Mouse (Mus musculus): ENCODE measurements at regions not wholly inside any gene's neighbourhood (a gene's known extent, or its start where the extent isn't known, plus 50 kb on each side); places are given as distances from the start of the nearest gene placed in this dataset.

GRCm38 (mm10) chr14:105693713-105694112, 202.9 kb downstream of the Spry2 start:
- no peak for TF ChIP-seq ZKSCAN1 (IDR thresholded peaks at IDR 0.05; ENCODE audit: borderline replicate concordance, low read depth, low read length)
- H3K9me3 ChIP-seq (replicated peaks; ENCODE audit: low read length): peaks cover 22% of the 10 kb centered on the region
- no peaks in the 10 kb centered on the region for H3K27me3 ChIP-seq (replicated peaks)
- dilution Hi-C loops (cut with MboI; ENCODE audit: extremely low pct_ligation_motif_present, extremely low pct_unique_long_range_greater_than_20kb, low sequenced_read_pairs): no loop called here
- H3K4me1 ChIP-seq (ENCODE audit: control insufficient read depth in 1 of 2, insufficient read depth in 2 of 2): no peaks in the 10 kb centered on the region
- no peak for DNase-seq (ENCODE audit: extremely low read depth)
- no peaks in the 10 kb centered on the region for H3K36me3 ChIP-seq (replicated peaks in 1 of 2; ENCODE audit: control insufficient read depth in 1 of 2, insufficient read depth in 1 of 2, low read length in 1 of 2)
- H3K9ac ChIP-seq (ENCODE audit: insufficient read depth, low read depth): no peak overlapping the region
- H3K4me2 ChIP-seq (ENCODE audit: insufficient read depth, low read depth, poor library complexity, severe bottlenecking): no peak overlapping the region
- no peak overlapping the region for H3K27ac ChIP-seq (ENCODE audit: insufficient read depth, low read depth)
- H3K4me3 ChIP-seq (replicated peaks in 1 of 3; ENCODE audit: low read depth in 2 of 3, low read length in 2 of 3, poor library complexity in 1 of 3): no peak overlapping the region
- no peaks in the 10 kb centered on the region for H3K79me2 ChIP-seq (replicated peaks; ENCODE audit: control insufficient read depth, extremely low read depth, insufficient read depth, poor library complexity, severe bottlenecking)
- in situ Hi-C loops (cut with MboI; ENCODE audit: low pct_ligation_motif_present, low pct_unique_long_range_greater_than_20kb, low sequenced_read_pairs): no loop called here

- TF ChIP-seq TCF12 (IDR thresholded peaks at IDR 0.05; ENCODE audit: low read depth, low read length): no peak
- no peak for TF ChIP-seq ZNF384 (IDR thresholded peaks at IDR 0.05; ENCODE audit: low read depth, low read length)
- no peak for TF ChIP-seq MXI1 (IDR thresholded peaks at IDR 0.05; ENCODE audit: low read depth, low read length)
- TF ChIP-seq SIN3A (IDR thresholded peaks at IDR 0.05; ENCODE audit: low read length): no peak
- TF ChIP-seq ZC3H11A (IDR thresholded peaks at IDR 0.05; ENCODE audit: low read depth, low read length): no peak
- no peak for TF ChIP-seq GABPA (IDR thresholded peaks at IDR 0.05; ENCODE audit: insufficient replicate concordance, low read depth, low read length)
- TF ChIP-seq RAD21 (IDR thresholded peaks at IDR 0.05; ENCODE audit: low read depth, low read length): no peak
- H3K27ac ChIP-seq (ENCODE audit: insufficient read depth, low read depth): no peak overlapping the region
- no peak overlapping the region for H3K9ac ChIP-seq (ENCODE audit: insufficient read depth, low read depth)
- dilution Hi-C loops (cut with MboI; ENCODE audit: extremely low pct_ligation_motif_present, extremely low pct_unique_long_range_greater_than_20kb, low sequenced_read_pairs): no loop called here
- no peaks in the 10 kb centered on the region for H3K79me2 ChIP-seq (replicated peaks; ENCODE audit: control insufficient read depth, extremely low read depth, insufficient read depth, poor library complexity, severe bottlenecking)
- in situ Hi-C loops (cut with MboI; ENCODE audit: low pct_ligation_motif_present, low pct_unique_long_range_greater_than_20kb, low sequenced_read_pairs): no loop called here
- DNase-seq (ENCODE audit: extremely low read depth): no peak
- H3K4me1 ChIP-seq (ENCODE audit: control insufficient read depth in 1 of 2, insufficient read depth in 2 of 2): no peaks in the 10 kb centered on the region
- no peak overlapping the region for H3K4me3 ChIP-seq (replicated peaks in 1 of 3; ENCODE audit: low read depth in 2 of 3, low read length in 2 of 3, poor library complexity in 1 of 3)
- H3K36me3 ChIP-seq (replicated peaks in 1 of 2; ENCODE audit: control insufficient read depth in 1 of 2, insufficient read depth in 1 of 2, low read length in 1 of 2): no peaks in the 10 kb centered on the region
- H3K27me3 ChIP-seq (replicated peaks): no peaks in the 10 kb centered on the region
- no peak overlapping the region for H3K4me2 ChIP-seq (ENCODE audit: insufficient read depth, low read depth, poor library complexity, severe bottlenecking)
- H3K9me3 ChIP-seq (replicated peaks; ENCODE audit: low read length): peaks cover 19% of the 10 kb centered on the region
These were observed 211.7 kb downstream of the Spry2 start for GRCm38 (mm10) chr14:105684826-105685465.

GRCm38 (mm10) chr14:105684329-105684728, 212.3 kb downstream of the Spry2 start:
- Histone ChIP-seq H3K4me1 (ENCODE audit: control insufficient read depth in 1 of 2, insufficient read depth in 2 of 2) (no peaks in the 10 kb centered on the region), H3K27ac (ENCODE audit: insufficient read depth, low read depth) (no peak overlapping the region), H3K36me3 (replicated peaks in 1 of 2; ENCODE audit: control insufficient read depth in 1 of 2, insufficient read depth in 1 of 2, low read length in 1 of 2) (no peaks in the 10 kb centered on the region), H3K4me3 (replicated peaks in 1 of 3; ENCODE audit: low read depth in 2 of 3, low read length in 2 of 3, poor library complexity in 1 of 3) (no peak overlapping the region), H3K79me2 (replicated peaks; ENCODE audit: control insufficient read depth, extremely low read depth, insufficient read depth, poor library complexity, severe bottlenecking) (no peaks in the 10 kb centered on the region), H3K27me3 (replicated peaks) (no peaks in the 10 kb centered on the region), H3K9ac (ENCODE audit: insufficient read depth, low read depth) (no peak overlapping the region), H3K9me3 (replicated peaks; ENCODE audit: low read length) (peaks cover 20% of the 10 kb centered on the region), H3K4me2 (ENCODE audit: insufficient read depth, low read depth, poor library complexity, severe bottlenecking) (no peak overlapping the region)
- TF ChIP-seq CTCF (conservative IDR thresholded peaks at IDR 0.05 in 1 of 2, IDR thresholded peaks at IDR 0.05 in 1 of 2; ENCODE audit: low read depth in 2 of 2, low read length in 2 of 2): no peak
- no peak for TF ChIP-seq MAFK (IDR thresholded peaks at IDR 0.05; ENCODE audit: insufficient replicate concordance, low read length)
- no peak for TF ChIP-seq MAZ (IDR thresholded peaks at IDR 0.05; ENCODE audit: low read depth, low read length)
- no peak for TF ChIP-seq NRF1 (IDR thresholded peaks at IDR 0.05; ENCODE audit: low read depth, low read length)
- no peak for TF ChIP-seq SIN3A (IDR thresholded peaks at IDR 0.05; ENCODE audit: low read length)
- no peak for TF ChIP-seq JUN (IDR thresholded peaks at IDR 0.05; ENCODE audit: insufficient read depth, low read depth, low read length)
- no peak for TF ChIP-seq ZC3H11A (IDR thresholded peaks at IDR 0.05; ENCODE audit: low read depth, low read length)
- TF ChIP-seq MEF2A (IDR thresholded peaks at IDR 0.05; ENCODE audit: borderline replicate concordance, low read depth, low read length): no peak
- no peak for TF ChIP-seq CHD2 (IDR thresholded peaks at IDR 0.05; ENCODE audit: low read length)
- TF ChIP-seq TBP (conservative IDR thresholded peaks at IDR 0.05; ENCODE audit: low read depth, low read length): no peak
- no peak for TF ChIP-seq ZNF384 (IDR thresholded peaks at IDR 0.05; ENCODE audit: low read depth, low read length)
- TF ChIP-seq HCFC1 (IDR thresholded peaks at IDR 0.05; ENCODE audit: low read depth, low read length): no peak
- DNase-seq (ENCODE audit: extremely low read depth): no peak
- in situ Hi-C loops (cut with MboI; ENCODE audit: low pct_ligation_motif_present, low pct_unique_long_range_greater_than_20kb, low sequenced_read_pairs): no loop called here
- dilution Hi-C loops (cut with MboI; ENCODE audit: extremely low pct_ligation_motif_present, extremely low pct_unique_long_range_greater_than_20kb, low sequenced_read_pairs): no loop called here

All from CH12.LX (cell line).